Mouse (Mus musculus) layer of hippocampus, adult 9-11 months (tissue): Measurements from ENCODE around the gene Ccdc62.

Experiments
- DNase-seq: peaks from one replicate; pipeline ENCODE4 v3.0.0; 2022

Gene Ccdc62

DNA sequence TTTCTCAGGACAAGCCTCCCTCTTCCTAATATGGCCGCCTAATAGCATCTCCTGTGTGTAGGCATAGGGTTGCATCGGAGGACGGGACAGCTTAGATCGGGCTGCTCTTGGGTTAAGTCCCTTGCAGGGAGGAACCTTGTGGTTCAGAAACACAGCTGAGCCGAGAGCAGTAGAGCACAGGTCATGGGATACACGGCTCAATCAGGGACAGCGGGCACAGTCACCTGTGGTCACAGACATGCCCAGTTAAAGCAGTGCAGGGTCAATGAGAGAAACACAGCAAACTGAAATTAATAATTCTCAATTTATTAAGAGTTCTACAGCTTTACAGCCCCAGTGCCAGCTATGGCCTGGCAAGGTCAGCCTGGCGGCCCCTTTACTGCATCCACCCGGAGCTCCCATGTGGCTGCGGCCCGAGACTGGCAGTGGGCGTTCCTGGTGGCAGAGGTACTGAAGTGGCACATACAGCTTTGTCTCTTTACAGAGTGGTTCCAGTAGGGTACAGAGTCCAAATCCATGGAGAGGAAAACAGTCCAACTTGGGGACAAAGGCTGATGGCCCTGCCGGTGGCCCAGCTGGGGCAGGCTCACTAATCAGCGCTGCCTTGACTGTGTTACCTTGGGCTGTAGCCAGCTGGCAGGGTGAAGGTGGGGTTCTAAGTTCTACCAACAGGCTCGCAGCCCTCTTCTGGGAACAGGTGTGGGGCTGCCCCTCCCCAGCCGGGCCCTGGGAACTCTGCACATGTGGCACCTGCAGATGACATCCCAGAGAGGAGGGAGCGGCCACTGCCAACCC lies 74.1 kb downstream of the Ccdc62 start:
- DNase-seq: no peak

DNA sequence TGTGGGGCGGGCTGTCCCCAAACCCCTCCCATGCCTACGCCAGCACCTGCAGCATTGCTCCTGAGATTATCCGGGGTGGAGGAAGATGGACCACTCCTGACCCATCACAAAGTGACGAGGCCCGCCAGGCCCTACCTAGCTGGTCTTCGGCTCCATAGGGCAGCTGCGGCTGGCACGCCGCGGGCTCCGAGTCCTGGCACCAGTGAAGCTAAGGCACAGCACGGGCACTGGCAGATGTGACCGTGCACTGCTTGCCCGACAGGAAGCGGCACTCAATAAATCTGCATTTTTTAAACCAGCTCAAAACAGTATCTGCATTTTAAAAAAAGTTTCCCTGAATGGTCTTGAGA lies 74.6 kb downstream of the Ccdc62 start:
- no peak for DNase-seq

GRCm38 (mm10) chr5:124005591-124005990 lies 75.1 kb downstream of the Ccdc62 start:
- no peak for DNase-seq

DNA sequence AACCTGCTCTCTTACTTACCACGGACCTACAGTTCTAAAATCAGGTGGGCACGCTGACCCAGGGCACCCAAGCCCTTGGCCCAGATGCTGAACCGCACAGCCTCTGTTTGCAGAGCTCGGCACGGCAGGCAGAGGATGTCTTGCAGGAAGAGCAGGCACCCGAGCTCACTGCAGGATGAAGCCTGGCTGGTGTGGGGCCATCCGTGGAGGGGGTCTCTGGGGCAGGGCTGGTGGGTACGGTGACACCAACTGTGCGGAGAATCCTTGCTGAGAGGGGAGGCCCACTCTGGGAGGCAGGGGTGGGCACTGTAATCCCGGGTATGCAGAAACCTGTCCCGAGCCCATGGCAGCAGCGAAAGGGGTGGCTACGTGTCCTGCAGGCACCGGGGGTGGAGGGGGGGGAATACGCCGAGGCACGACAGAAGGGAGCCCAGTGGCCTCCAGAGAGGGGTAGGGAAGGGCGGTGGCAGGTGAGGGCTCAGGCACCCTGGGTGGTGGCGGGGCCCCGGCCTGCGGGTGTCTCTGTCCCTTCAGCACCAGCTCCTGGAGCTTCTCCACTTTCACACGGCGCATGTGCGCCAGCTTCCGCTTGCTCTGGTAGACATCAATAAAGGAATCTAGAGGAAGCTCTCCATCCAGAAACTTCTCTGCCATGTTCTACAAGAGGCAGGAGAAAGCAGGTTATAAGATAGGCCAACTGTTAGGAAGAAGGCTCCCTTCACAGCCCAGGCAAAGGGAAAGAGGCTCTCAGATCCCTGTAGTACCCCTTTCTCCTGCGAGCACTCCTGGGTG lies 75.8 kb downstream of the Ccdc62 start:
- DNase-seq: no peak

GRCm38 (mm10) chr5:124006891-124007491 lies 76.5 kb downstream of the Ccdc62 start:
- no peak for DNase-seq

GRCm38 (mm10) chr5:124010077-124010476 lies 79.6 kb downstream of the Ccdc62 start:
- DNase-seq: no peak

GRCm38 (mm10) chr5:124010910-124011655 lies 80.6 kb downstream of the Ccdc62 start:
- no peak for DNase-seq

GRCm38 (mm10) chr5:124011927-124012326 lies 81.4 kb downstream of the Ccdc62 start:
- no peak for DNase-seq

- DNase-seq: no peak
Observed at GRCm38 (mm10) chr5:124012885-124013284, 82.4 kb downstream of the Ccdc62 start.

GRCm38 (mm10) chr5:124013747-124014146 lies 83.3 kb downstream of the Ccdc62 start:
- no peak for DNase-seq

- DNase-seq: no peak
Observed at GRCm38 (mm10) chr5:124014180-124014579, 83.7 kb downstream of the Ccdc62 start.

- no peak for DNase-seq
Observed at GRCm38 (mm10) chr5:124014791-124015251, 84.3 kb downstream of the Ccdc62 start.

DNA sequence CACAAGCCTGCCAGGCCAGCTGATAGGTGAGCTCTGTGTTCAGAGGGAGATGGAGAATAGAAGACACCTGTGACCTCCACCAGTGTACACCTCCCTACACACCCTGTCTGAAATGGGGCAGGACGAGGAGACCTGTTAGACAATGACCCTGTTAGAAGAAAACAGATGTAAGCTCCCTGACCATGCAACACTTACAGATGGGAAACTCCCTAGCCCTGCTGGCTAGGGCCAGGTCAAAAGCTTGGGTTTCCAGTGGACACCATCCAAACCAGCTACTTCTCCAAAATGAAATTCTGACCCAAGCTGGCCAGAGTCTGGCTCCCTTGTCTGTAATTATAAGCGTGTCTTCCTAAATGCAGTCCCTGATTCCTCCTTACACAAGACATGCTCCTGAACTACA lies 85.2 kb downstream of the Ccdc62 start:
- DNase-seq: no peak

- DNase-seq: no peak
Observed at GRCm38 (mm10) chr5:124016291-124016821, 85.9 kb downstream of the Ccdc62 start.

- no peak for DNase-seq
Observed at GRCm38 (mm10) chr5:124017941-124018340, 87.5 kb downstream of the Ccdc62 start.

DNA sequence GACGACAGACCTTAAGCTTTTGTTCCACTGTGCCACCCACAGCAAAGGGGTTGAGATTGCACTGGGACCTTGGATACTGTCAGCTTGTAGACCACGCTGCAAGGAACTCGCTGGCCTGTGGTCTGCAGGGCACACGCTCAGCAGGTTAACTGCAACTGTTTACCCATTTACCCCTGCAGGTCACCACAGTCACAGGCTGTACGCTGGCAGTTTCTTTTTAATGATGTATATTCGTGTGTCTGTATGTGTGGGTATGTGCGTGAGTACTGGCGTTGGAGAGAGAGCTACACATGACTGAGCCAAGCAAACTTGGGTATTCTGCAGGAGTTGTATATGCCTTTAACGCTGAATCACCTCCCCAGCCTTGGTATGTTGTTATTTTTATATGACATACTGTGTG lies 88.2 kb downstream of the Ccdc62 start:
- no peak for DNase-seq
